Mouse (Mus musculus) liver, postnatal 0 days (tissue): ENCODE measurements around the gene Tab1. TPM values are rescaled to one million over a fixed set of nuclear protein-coding genes. Genes with fewer than 3 reads are reported as not detected.

Experiments used
- ATAC-seq: fragments of 200-750 bp; cut with Nextera tagmentation; 2 replicates; pipeline ENCODE4 v1.8.0; 2017; ENCODE audit warnings: mild to moderate bottlenecking, moderate library complexity
- DNase-seq: peaks from one replicate; pipeline ENCODE4 v3.0.0-alpha.2; 2016
- H3K27ac ChIP-seq: fragments of 300-500 bp; sonication (generic); 2 replicates; pipeline ENCODE4 v1.5.1; 2014; ENCODE audit warnings: antibody characterized with exemption, moderate library complexity, mild to moderate bottlenecking, low read depth
- H3K27me3 ChIP-seq: fragments of 300-500 bp; sonication (generic); 2 replicates; pipeline ENCODE4 v1.6.1; 2014; ENCODE audit warnings: low read length, control low read depth, mixed read lengths; ENCODE audit not compliant: insufficient read depth
- H3K36me3 ChIP-seq: fragments of 300-500 bp; sonication (generic); replicated peaks from 2 replicates; pipeline ENCODE4 v1.6.1; 2014; ENCODE audit warnings: mild to moderate bottlenecking, control low read depth, low read length, moderate library complexity, mixed read lengths; ENCODE audit not compliant: insufficient read depth
- H3K4me1 ChIP-seq: fragments of 300-500 bp; sonication (generic); 2 replicates; pipeline ENCODE4 v1.6.1; 2014; ENCODE audit warnings: antibody characterized with exemption, mild to moderate bottlenecking, control low read depth; ENCODE audit not compliant: insufficient read depth
- H3K4me2 ChIP-seq: fragments of 300-500 bp; sonication (generic); 2 replicates; pipeline ENCODE4 v1.6.1; 2014; ENCODE audit warnings: low read depth, mild to moderate bottlenecking, low read length, moderate library complexity, mixed read lengths
- H3K4me3 ChIP-seq: fragments of 300-500 bp; sonication (generic); 2 replicates; pipeline ENCODE4 v1.5.1; 2014; ENCODE audit warnings: low read depth, low read length
- H3K9ac ChIP-seq: fragments of 300-500 bp; sonication (generic); replicated peaks from 2 replicates; pipeline ENCODE4 v1.6.1; 2014; ENCODE audit warnings: mild to moderate bottlenecking, moderate library complexity
- H3K9me3 ChIP-seq: fragments of 300-500 bp; sonication (generic); 2 replicates; pipeline ENCODE4 v1.6.1; 2016; ENCODE audit warnings: mild to moderate bottlenecking, control low read depth, low read length, mixed read lengths
- CTCF ChIP-seq: sonication (generic); IDR thresholded peaks from 2 replicates; pipeline ENCODE4 v1.5.1; 2016; ENCODE audit warnings: antibody characterized with exemption, low read depth
- EP300 ChIP-seq: IDR thresholded peaks from 2 replicates; pipeline ENCODE4 v1.6.1; 2016; ENCODE audit warnings: antibody characterized with exemption, low read depth, mild to moderate bottlenecking
- WGBS: fragments of 180-500 bp; shearing (Covaris S2); extraction: QIAGEN DNeasy Blood & Tissue Kit; methylation state at CpG from one replicate; pipeline ENCODE4 v1.1.7; 2014; ENCODE audit not compliant: insufficient replicate concordance; 5-methylcytosine and 5-hydroxymethylcytosine counted together
- polyA plus RNA-seq: library from polyadenylated mRNA; unstranded; fragments of >200 nt; fragmentation: Nextera tagmentation; extraction: Ambion mirVana; gene quantifications from 2 replicates; pipeline ENCODE4 v1.2.1, GENCODE M21; 2015

Gene Tab1
- polyA plus RNA-seq, 1 experiment from 2014 or later, result 7.5 TPM

GRCm38 (mm10) chr15:80136645-80137044 lies 3.7 kb downstream of the Tab1 start:
- WGBS, result 79% methylated on average over 3 of the region's 3 CpGs
- ATAC-seq, result no peak
- H3K27me3 ChIP-seq, result no peaks in the 10 kb centered on the region
- H3K4me3 ChIP-seq, result no peak overlapping the region
- H3K4me1 ChIP-seq, result peaks cover 48% of the 10 kb centered on the region
- H3K27ac ChIP-seq, result no peak overlapping the region
- no peak for DNase-seq
- TF ChIP-seq EP300, result no peak
- no peak for TF ChIP-seq CTCF
- H3K36me3 ChIP-seq, result peaks cover 14% of the 10 kb centered on the region
- no peak overlapping the region for H3K4me2 ChIP-seq
- no peak overlapping the region for H3K9ac ChIP-seq
- no peaks in the 10 kb centered on the region for H3K9me3 ChIP-seq

GRCm38 (mm10) chr15:80137945-80138791 lies 5.2 kb downstream of the Tab1 start:
- no peak overlapping the region for H3K27ac ChIP-seq
- H3K4me3 ChIP-seq, result no peak overlapping the region
- ATAC-seq (no peak), DNase-seq (no peak)
- H3K9me3 ChIP-seq, result no peaks in the 10 kb centered on the region
- TF ChIP-seq EP300 (no peak), CTCF (peak; percentile 16; the same call in 1 of the 2 replicates)
- peaks cover 23% of the 10 kb centered on the region for H3K36me3 ChIP-seq
- no peak overlapping the region for H3K9ac ChIP-seq
- no peaks in the 10 kb centered on the region for H3K27me3 ChIP-seq
- WGBS, result 72% methylated on average over 17 of the region's 17 CpGs
- H3K4me1 ChIP-seq, result peaks cover 40% of the 10 kb centered on the region
- no peak overlapping the region for H3K4me2 ChIP-seq

GRCm38 (mm10) chr15:80140302-80140701 lies 7.4 kb downstream of the Tab1 start:
- DNase-seq (no peak), ATAC-seq (no peak)
- TF ChIP-seq CTCF, result no peak
- no peak for TF ChIP-seq EP300
- WGBS, result 88% methylated on average over 2 of the region's 2 CpGs
- no peaks in the 10 kb centered on the region for H3K27me3 ChIP-seq
- no peak overlapping the region for H3K9ac ChIP-seq
- H3K4me2 ChIP-seq, result no peak overlapping the region
- H3K36me3 ChIP-seq, result peaks cover 27% of the 10 kb centered on the region
- no peaks in the 10 kb centered on the region for H3K9me3 ChIP-seq
- H3K27ac ChIP-seq, result no peak overlapping the region
- peaks cover 24% of the 10 kb centered on the region for H3K4me1 ChIP-seq
- H3K4me3 ChIP-seq, result no peak overlapping the region

- WGBS, result 92% methylated on average over 3 of the region's 3 CpGs
- Histone ChIP-seq H3K4me3 (no peak overlapping the region), H3K4me1 (peaks cover 23% of the 10 kb centered on the region), H3K27me3 (no peaks in the 10 kb centered on the region), H3K27ac (no peak overlapping the region), H3K9ac (no peak overlapping the region), H3K4me2 (no peak overlapping the region), H3K36me3 (peaks cover 27% of the 10 kb centered on the region), H3K9me3 (no peaks in the 10 kb centered on the region)
- TF ChIP-seq CTCF, result no peak
- no peak for TF ChIP-seq EP300
- DNase-seq, result no peak
- ATAC-seq, result no peak
These were observed 8.0 kb downstream of the Tab1 start for GRCm38 (mm10) chr15:80140878-80141277.

- TF ChIP-seq EP300 (no peak), CTCF (peak; percentile 45)
- DNase-seq, result no peak
- ATAC-seq, result no peak
- Histone ChIP-seq H3K9ac (no peak overlapping the region), H3K4me1 (peaks cover 13% of the 10 kb centered on the region), H3K27ac (no peak overlapping the region), H3K4me3 (no peak overlapping the region), H3K9me3 (no peaks in the 10 kb centered on the region), H3K27me3 (no peaks in the 10 kb centered on the region), H3K4me2 (no peak overlapping the region), H3K36me3 (peaks cover 23% of the 10 kb centered on the region)
- 93% methylated on average over 3 of the region's 3 CpGs for WGBS
These were observed 9.2 kb downstream of the Tab1 start for GRCm38 (mm10) chr15:80142130-80142529.

GRCm38 (mm10) chr15:80143760-80144159 lies 10.8 kb downstream of the Tab1 start:
- no peak overlapping the region for H3K9ac ChIP-seq
- no peak overlapping the region for H3K4me3 ChIP-seq
- ATAC-seq, result no peak
- peaks cover 25% of the 10 kb centered on the region for H3K36me3 ChIP-seq
- DNase-seq, result no peak
- H3K9me3 ChIP-seq, result no peaks in the 10 kb centered on the region
- TF ChIP-seq CTCF (no peak), EP300 (no peak)
- no peaks in the 10 kb centered on the region for H3K27me3 ChIP-seq
- WGBS, result 80% methylated on average over 6 of the region's 6 CpGs
- H3K4me1 ChIP-seq, result peaks cover 4% of the 10 kb centered on the region
- H3K27ac ChIP-seq, result no peak overlapping the region
- H3K4me2 ChIP-seq, result no peak overlapping the region

- TF ChIP-seq CTCF (no peak), EP300 (no peak)
- Histone ChIP-seq H3K4me2 (no peak overlapping the region), H3K36me3 (peaks cover 32% of the 10 kb centered on the region), H3K4me3 (no peak overlapping the region), H3K9ac (no peak overlapping the region), H3K27me3 (no peaks in the 10 kb centered on the region), H3K27ac (no peak overlapping the region), H3K4me1 (no peaks in the 10 kb centered on the region), H3K9me3 (no peaks in the 10 kb centered on the region)
- ATAC-seq (no peak), DNase-seq (no peak)
- 96% methylated on average over 5 of the region's 5 CpGs for WGBS
These were observed 12.5 kb downstream of the Tab1 start for GRCm38 (mm10) chr15:80145397-80145796.
